Mouse (Mus musculus): ENCODE measurements around the gene Gdap2. TPM values are rescaled to one million over a fixed set of nuclear protein-coding genes. Genes with fewer than 3 reads are reported as not detected.

The Gdap2 gene
- 2.7 and 4.6 TPM in 2 replicates for polyA plus RNA-seq (2012)

DNA sequence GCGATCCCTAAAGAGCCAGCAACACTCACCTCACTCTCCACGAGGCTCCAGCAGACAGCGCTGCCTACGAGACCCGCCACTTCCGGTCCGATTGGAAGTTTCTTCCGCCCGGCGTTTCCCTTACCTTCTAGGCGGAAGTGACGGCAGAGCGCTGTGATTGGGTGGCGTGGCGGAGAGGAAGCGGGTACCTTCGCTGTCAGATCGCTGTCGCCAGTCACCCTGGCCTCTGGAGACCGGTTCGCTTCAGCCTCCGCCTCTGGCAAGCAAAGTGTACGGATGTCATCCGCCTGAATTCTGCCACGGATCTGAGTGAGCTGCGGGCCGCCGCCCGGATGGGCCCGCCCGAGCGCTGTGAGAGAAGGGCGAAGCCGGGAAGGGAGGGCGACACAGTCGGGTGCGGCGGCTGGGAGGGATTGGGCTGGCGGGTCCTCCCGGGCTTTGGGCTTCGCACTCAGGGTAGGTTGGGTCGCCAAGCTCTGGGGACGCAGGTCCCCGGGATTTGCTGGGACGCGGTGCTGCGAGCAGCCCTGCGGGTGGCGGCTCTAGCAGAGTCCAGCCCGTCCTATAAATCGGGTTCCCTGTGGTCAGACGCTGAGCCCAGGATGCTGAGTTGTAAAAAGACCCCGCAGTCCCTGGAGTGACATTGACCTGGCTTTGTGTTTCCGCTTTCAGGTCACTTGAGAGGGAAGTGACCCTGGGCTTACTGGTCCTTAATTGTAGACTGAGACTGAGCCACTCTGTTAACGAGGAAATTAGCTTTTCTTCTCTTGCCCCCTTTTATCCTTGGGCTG, at the start of gene Gdap2, which contains the start of gene Wdr3:
Gdap2 (plus strand) TSS at position 67 of the 791 bp plus-strand sequence.
Wdr3 (minus strand) TSS at position 93 of the 791 bp plus-strand sequence.
- TF ChIP-seq GATA1 (IDR thresholded peaks at IDR 0.05; ENCODE audit: low read length) = no peak

GRCm38 (mm10) chr3:100118681-100119080, 43.5 kb upstream of the Gdap2 start:
- no peak for TF ChIP-seq GATA1 (IDR thresholded peaks at IDR 0.05; ENCODE audit: low read length)

DNA sequence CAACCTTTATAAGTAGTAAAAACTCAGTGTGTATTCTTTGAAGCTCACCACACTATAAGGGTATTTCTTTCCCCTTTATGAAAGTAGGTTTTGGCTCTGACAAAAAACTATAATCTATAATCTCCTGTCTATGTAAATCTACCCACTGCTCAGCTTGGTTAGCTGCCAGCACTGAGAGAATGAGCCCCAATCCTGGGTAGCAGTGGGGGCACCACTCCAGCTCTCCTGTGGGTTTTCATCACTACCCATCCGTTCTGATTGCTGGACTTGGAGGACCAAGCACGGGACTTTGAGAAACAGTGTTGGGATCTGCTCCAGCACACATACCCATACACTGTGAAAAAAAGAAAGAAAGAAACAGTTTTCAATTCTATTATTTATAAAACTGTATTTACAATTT, 40.2 kb upstream of the Gdap2 start:
- no peak for TF ChIP-seq GATA1 (IDR thresholded peaks at IDR 0.05; ENCODE audit: low read length)

- no peak for TF ChIP-seq GATA1 (IDR thresholded peaks at IDR 0.05; ENCODE audit: low read length)
These were observed 39.7 kb upstream of the Gdap2 start for GRCm38 (mm10) chr3:100122445-100122844.

DNA sequence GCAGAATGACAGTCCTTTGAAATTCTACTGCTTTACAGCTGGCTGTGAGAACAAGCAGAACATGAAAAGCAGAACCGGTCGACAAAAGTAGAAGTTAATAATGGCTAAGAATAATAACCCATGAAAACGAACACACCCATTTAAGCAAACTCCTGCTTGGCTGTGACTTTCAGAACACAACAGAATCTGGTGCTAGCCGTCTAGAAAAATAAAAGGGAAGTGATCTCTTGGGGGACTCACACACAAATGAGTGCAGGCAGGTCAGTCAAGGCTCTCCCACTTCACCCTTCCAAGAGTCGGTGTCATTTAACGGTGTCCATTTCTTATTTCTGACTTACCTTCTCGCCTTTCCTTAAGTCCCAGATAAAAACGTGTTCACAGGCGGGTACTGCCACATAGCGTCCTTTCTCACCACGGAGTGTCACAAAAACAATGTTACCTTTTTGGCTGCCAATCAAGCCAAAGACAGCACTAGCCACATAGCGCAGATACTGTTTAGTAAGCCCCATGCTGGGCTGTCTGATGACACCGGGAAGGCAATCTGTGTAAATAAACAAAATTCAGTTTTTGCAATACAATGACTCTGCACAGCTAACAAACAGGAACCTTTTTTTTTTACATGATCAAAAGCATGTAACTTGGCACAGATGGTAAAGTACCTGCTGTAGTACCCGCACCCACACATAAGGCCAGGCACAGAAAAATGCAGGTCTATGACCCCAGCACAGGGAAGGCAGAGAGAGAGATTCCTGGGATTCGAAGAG, 1.3 kb upstream of the Gdap2 start:
- TF ChIP-seq GATA1 (IDR thresholded peaks at IDR 0.05; ENCODE audit: low read length) = no peak

GRCm38 (mm10) chr3:100161665-100162314, 391 bp upstream of the Gdap2 start:
- no peak for TF ChIP-seq GATA1 (IDR thresholded peaks at IDR 0.05; ENCODE audit: low read length)

DNA sequence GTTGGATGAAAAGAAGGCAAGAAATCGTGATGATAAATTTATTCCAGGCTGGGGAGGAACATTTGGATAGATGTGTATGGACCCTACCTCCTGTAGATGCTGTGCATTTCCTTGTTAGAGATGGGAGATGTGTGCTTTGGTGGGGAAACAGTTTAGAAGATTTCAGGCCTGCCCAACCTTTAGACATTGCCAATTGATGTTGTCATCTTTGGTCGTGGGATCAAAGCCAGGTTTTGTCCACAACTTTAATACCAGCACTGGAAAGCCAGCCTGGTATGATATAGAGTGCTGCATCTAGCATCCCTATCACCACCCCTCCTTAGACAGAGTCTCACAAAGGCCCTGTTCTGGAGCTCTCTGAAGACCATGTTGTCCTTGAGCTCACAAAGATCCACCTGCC, 1.4 kb downstream of the Gdap2 start:
- no peak for TF ChIP-seq GATA1 (IDR thresholded peaks at IDR 0.05; ENCODE audit: low read length)

- no peak for TF ChIP-seq GATA1 (IDR thresholded peaks at IDR 0.05; ENCODE audit: low read length)
These were observed 2.8 kb downstream of the Gdap2 start for GRCm38 (mm10) chr3:100164991-100165390.

GRCm38 (mm10) chr3:100176031-100176430, 13.8 kb downstream of the Gdap2 start:
- TF ChIP-seq GATA1 (IDR thresholded peaks at IDR 0.05; ENCODE audit: low read length) = no peak

GRCm38 (mm10) chr3:100180471-100180870, 18.3 kb downstream of the Gdap2 start:
- no peak for TF ChIP-seq GATA1 (IDR thresholded peaks at IDR 0.05; ENCODE audit: low read length)

DNA sequence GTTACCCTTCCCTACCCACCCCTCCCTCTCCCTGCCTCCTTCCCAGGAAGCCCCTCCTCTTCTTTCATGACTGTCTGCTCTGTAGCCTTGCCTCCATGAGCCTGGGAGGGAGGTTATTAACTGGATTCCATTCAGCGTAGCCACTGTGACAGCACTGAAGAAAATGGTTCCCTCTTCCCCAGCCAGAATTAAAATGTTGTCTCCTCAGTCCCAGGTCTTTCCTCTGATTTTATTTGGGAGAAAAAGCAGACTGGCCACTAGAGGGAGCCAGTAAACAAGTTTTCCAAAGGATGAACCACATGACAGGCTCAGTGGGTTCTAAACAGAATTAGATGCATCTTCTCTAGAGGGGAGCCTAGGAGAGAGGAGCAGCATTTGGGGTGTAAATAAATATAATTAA, 27.3 kb downstream of the Gdap2 start:
- TF ChIP-seq GATA1 (IDR thresholded peaks at IDR 0.05; ENCODE audit: low read length) = no peak

GRCm38 (mm10) chr3:100189861-100190260, 27.7 kb downstream of the Gdap2 start:
- no peak for TF ChIP-seq GATA1 (IDR thresholded peaks at IDR 0.05; ENCODE audit: low read length)

GRCm38 (mm10) chr3:100194210-100194609, 32.0 kb downstream of the Gdap2 start:
- TF ChIP-seq GATA1 (IDR thresholded peaks at IDR 0.05; ENCODE audit: low read length) = no peak

GRCm38 (mm10) chr3:100201554-100201953, 39.4 kb downstream of the Gdap2 start:
- TF ChIP-seq GATA1 (IDR thresholded peaks at IDR 0.05; ENCODE audit: low read length) = no peak

DNA sequence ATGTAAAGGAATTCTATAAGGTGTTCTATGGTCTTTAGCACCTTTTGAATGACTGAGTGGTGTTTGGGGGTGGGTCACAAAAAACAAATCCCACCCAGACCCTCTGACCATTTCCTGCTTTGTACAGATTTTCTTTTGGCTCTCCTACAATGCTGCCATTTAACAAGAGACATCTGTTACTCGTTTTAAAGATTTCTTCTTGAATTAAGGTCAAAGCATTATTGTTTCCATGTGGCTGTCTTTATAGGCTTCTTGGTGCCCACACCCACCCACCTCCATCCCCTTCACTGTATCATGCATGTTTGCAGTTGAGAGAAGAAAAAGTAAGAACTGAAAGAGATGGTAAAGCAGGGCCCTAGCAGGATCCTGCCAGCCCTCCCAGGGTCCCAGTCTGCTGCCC, 44.8 kb downstream of the Gdap2 start:
- TF ChIP-seq GATA1 (IDR thresholded peaks at IDR 0.05; ENCODE audit: low read length) = no peak

DNA sequence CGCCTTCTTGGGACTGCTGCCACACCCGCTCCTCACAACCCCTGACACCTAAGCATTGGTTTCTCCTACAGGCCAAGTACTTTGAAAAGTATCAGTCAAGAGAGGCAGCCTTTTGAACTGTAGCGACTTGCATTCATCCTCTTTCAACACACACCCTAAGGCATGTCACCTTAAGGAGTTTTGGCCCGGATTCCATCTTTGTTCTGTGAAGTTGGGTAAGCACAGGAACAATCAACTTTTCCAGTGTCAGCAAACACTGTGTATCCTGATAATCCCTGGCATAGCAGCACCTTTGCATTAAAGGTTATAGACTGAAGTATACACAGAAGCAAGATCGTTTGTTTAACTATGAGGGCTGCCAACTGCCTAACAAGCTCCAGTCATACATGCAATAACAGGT, 53.3 kb downstream of the Gdap2 start:
- TF ChIP-seq GATA1 (IDR thresholded peaks at IDR 0.05; ENCODE audit: low read length) = no peak

All from G1E-ER4 (cell line).